ENCODE assay signal across 25 mouse cellular contexts in the genomic region with DNA sequence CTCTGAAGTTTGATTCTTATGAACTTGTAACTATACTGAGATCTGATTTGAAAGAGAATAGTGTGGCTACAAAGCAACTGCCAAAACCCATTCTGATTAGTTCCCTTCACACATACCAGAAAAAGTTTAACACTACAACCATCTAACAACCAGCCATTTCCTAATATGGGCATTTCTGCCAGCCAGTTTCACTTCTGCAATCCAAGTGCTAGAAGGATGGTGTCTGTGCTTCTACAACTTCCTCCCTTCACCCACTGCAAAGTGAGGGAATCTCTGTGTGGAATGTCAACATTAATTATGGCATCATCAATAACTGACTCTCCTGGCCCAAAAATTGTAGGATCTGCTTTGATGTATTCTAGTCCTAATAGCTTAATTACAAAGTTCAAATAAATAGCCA. TPM values are rescaled to one million over a fixed set of nuclear protein-coding genes. Genes with fewer than 3 reads are reported as not detected.
DNase-seq lines count a peak whose midpoint lies in the region; ATAC-seq and TF ChIP-seq lines count a peak whose summit lies in the region.
"Had no signal": no experiment of that assay in that cellular context is flagged by ENCODE, and none has a peak within 500 bp of the region (broad histone marks: within the 10 kb centered on the region; RNA-seq: fewer than 3 reads in every experiment).

No protein-coding gene starts in this region.

- no peak overlapping the region for H3K4me3 ChIP-seq in liver, adult 2 months (ENCODE audit: insufficient read depth, low read depth, low read length)
- no peak overlapping the region for H3K4me3 ChIP-seq in liver, postnatal 0 days (ENCODE audit: low read depth, low read length)
- H3K4me3 ChIP-seq: embryonic facial prominence, embryonic 12.5 days; erythroblast, embryonic 14.5 days; forebrain, embryonic 13.5 days; hindbrain, embryonic 13.5 days; intestine, embryonic 15.5 days; kidney, embryonic 15.5 days; liver, embryonic 15.5 days; midbrain, embryonic 13.5 days; stomach, embryonic 15.5 days had no signal

- ATAC-seq in liver, postnatal 0 days, result no peak
- peak; percentile 94 for ATAC-seq in monocyte, adult 5-6 weeks (replicated peaks; ENCODE audit: insufficient number of reproducible peaks, low FRiP score, low TSS enrichment, poor library complexity, severe bottlenecking)
- ATAC-seq in inflammation-experienced regulatory T-cells, adult 6 months, result no peak
- ATAC-seq: forebrain, embryonic 13.5 days; intestine, embryonic 15.5 days; midbrain, embryonic 13.5 days had no signal

- H3K4me2 ChIP-seq in liver, postnatal 0 days (ENCODE audit: low read depth, low read length), result no peak overlapping the region
- H3K4me2 ChIP-seq: embryonic facial prominence, embryonic 12.5 days; forebrain, embryonic 13.5 days; heart, embryonic 11.5 days; hindbrain, embryonic 13.5 days; intestine, embryonic 15.5 days; kidney, embryonic 15.5 days; liver, embryonic 15.5 days; midbrain, embryonic 13.5 days; stomach, embryonic 15.5 days had no signal

- no peaks in the 10 kb centered on the region for H3K36me3 ChIP-seq in liver, adult 2 months (ENCODE audit: control insufficient read depth, insufficient read depth, low read length)
- H3K36me3 ChIP-seq in liver, postnatal 0 days (replicated peaks; ENCODE audit: insufficient read depth, low read length), result no peaks in the 10 kb centered on the region
- H3K36me3 ChIP-seq: embryonic facial prominence, embryonic 12.5 days; hindbrain, embryonic 13.5 days; intestine, embryonic 15.5 days; kidney, embryonic 15.5 days; liver, embryonic 15.5 days; midbrain, embryonic 13.5 days; stomach, embryonic 15.5 days had no signal

- no peak for TF ChIP-seq POLR2A in liver, adult 2 months (IDR thresholded peaks at IDR 0.05; ENCODE audit: extremely low read depth, insufficient read depth, low read length)

- TF ChIP-seq CTCF in liver, adult 2 months (IDR thresholded peaks at IDR 0.05; ENCODE audit: low read depth, low read length), result no peak
- TF ChIP-seq CTCF in liver, postnatal 0 days (IDR thresholded peaks at IDR 0.05; ENCODE audit: low read depth), result no peak

- no peak overlapping the region for H3K9ac ChIP-seq in liver, adult 2 months (ENCODE audit: low read depth, low read length)
- no peak overlapping the region for H3K9ac ChIP-seq in liver, postnatal 0 days (replicated peaks)
- H3K9ac ChIP-seq: embryonic facial prominence, embryonic 12.5 days; forebrain, embryonic 13.5 days; hindbrain, embryonic 13.5 days; intestine, embryonic 15.5 days; kidney, embryonic 15.5 days; liver, embryonic 15.5 days; midbrain, embryonic 13.5 days; stomach, embryonic 15.5 days had no signal

- H3K27ac ChIP-seq in liver, adult 2 months (replicated peaks; ENCODE audit: insufficient read depth, low read depth, low read length), result no peak overlapping the region
- H3K27ac ChIP-seq in liver, postnatal 0 days (ENCODE audit: low read depth), result no peak overlapping the region
- H3K27ac ChIP-seq: embryonic facial prominence, embryonic 12.5 days; forebrain, embryonic 13.5 days; hindbrain, embryonic 13.5 days; intestine, embryonic 15.5 days; kidney, embryonic 15.5 days; liver, embryonic 15.5 days; macrophage; midbrain, embryonic 13.5 days; stomach, embryonic 15.5 days had no signal

- no peak for TF ChIP-seq EP300 in liver, postnatal 0 days (IDR thresholded peaks at IDR 0.05; ENCODE audit: low read depth)

- H3K9me3 ChIP-seq in liver, postnatal 0 days (ENCODE audit: low read length), result no peaks in the 10 kb centered on the region
- H3K9me3 ChIP-seq: embryonic facial prominence, embryonic 12.5 days; forebrain, embryonic 13.5 days; hindbrain, embryonic 13.5 days; intestine, embryonic 15.5 days; kidney, embryonic 15.5 days; liver, embryonic 15.5 days; midbrain, embryonic 13.5 days; stomach, embryonic 15.5 days had no signal

- DNase-seq in liver, adult 2 months (ENCODE audit: extremely low read depth, low read depth, low spot score), result peak; percentile 14
- no peak for DNase-seq in liver, postnatal 0 days
- peak; percentile 50 for DNase-seq in 416B (ENCODE audit: low read depth)
- DNase-seq in brain, adult 2 months (ENCODE audit: low read depth, low spot score), result peak; percentile 7
- DNase-seq in embryo, embryonic 10 days (ENCODE audit: low spot score), result no peak
- no peak for DNase-seq in gastrocnemius, postnatal 14 days
- DNase-seq: adrenal gland, adult 8-10 months; cerebellum, adult 9-10 months; gastrocnemius, postnatal 25 days; heart, postnatal 10 days; layer of hippocampus, postnatal 36 days; thymus, adult 2 months had no signal

- H3K79me2 ChIP-seq in liver, adult 2 months (ENCODE audit: control insufficient read depth, insufficient read depth, low read length), result no peaks in the 10 kb centered on the region

- intact Hi-C loops in gastrocnemius, postnatal 14 days (cut with DNase I; ENCODE audit: low total_unique reads), result no loop called here

- H3K27me3 ChIP-seq in liver, adult 2 months (ENCODE audit: control insufficient read depth, insufficient read depth, low read length), result no peaks in the 10 kb centered on the region
- H3K27me3 ChIP-seq in liver, postnatal 0 days (ENCODE audit: insufficient read depth, low read length), result no peaks in the 10 kb centered on the region
- H3K27me3 ChIP-seq: embryonic facial prominence, embryonic 12.5 days; hindbrain, embryonic 13.5 days; intestine, embryonic 15.5 days; kidney, embryonic 15.5 days; liver, embryonic 15.5 days; midbrain, embryonic 13.5 days; stomach, embryonic 15.5 days had no signal

- H3K4me1 ChIP-seq in liver, adult 2 months (ENCODE audit: control insufficient read depth, insufficient read depth, low read length), result no peaks in the 10 kb centered on the region
- H3K4me1 ChIP-seq in liver, postnatal 0 days (ENCODE audit: insufficient read depth), result no peaks in the 10 kb centered on the region
- H3K4me1 ChIP-seq: embryonic facial prominence, embryonic 12.5 days; forebrain, embryonic 13.5 days; hindbrain, embryonic 13.5 days; intestine, embryonic 15.5 days; kidney, embryonic 15.5 days; liver, embryonic 15.5 days; midbrain, embryonic 13.5 days; stomach, embryonic 15.5 days had no signal

RNA-seq across cellular contexts. Expression of a gene that starts 17.7 kb away (rescaled TPM):
- total RNA-seq in liver, adult 2 months (2014; rRNA removed), result 0.83 and 1.5 TPM in 2 replicates
- polyA plus RNA-seq in liver, adult 2 months (2012; rRNA removed), result 2.4 and 2.8 TPM in 2 replicates
- polyA plus RNA-seq in liver, postnatal 0 days (2015; fragmentation: Nextera tagmentation; extraction: Ambion mirVana), result 4.6 and 4.7 TPM in 2 replicates
- 9.1 to 26.5 TPM (median 10.0 TPM) in 3 replicates for total RNA-seq in monocyte, adult 5-6 weeks (2017)
- 1 to 10 TPM; 1.2 to 2.0 TPM for total RNA-seq in gastrocnemius, postnatal 14 days (2021)
- 10 to 100 TPM; 12.8 to 26.9 (median 20.9) TPM for polyA plus RNA-seq in inflammation-experienced regulatory T-cells, adult 6 months (2017; shearing (Covaris generic))

RNA-seq across cellular contexts. Expression of a gene that starts 56.5 kb away (rescaled TPM):
- 9.8 and 14.0 TPM in 2 replicates for total RNA-seq in liver, adult 2 months (2014; rRNA removed)
- polyA plus RNA-seq in liver, adult 2 months (2012; rRNA removed), result 90.8 and 105 TPM in 2 replicates
- polyA plus RNA-seq in liver, postnatal 0 days (2015; fragmentation: Nextera tagmentation; extraction: Ambion mirVana), result 51.2 and 51.4 TPM in 2 replicates
- 10.9 to 35.9 TPM (median 17.3 TPM) in 3 replicates for total RNA-seq in monocyte, adult 5-6 weeks (2017)
- 10 to 100 TPM; 52.3 to 55.3 TPM for total RNA-seq in gastrocnemius, postnatal 14 days (2021)
- 100 to 1,000 TPM; 113 to 167 (median 131) TPM for polyA plus RNA-seq in inflammation-experienced regulatory T-cells, adult 6 months (2017; shearing (Covaris generic))

Comparison
In these comparisons a context has a peak if more than half of its experiments do, and no peak if none do; other contexts are left out.
1. DNase-seq: peak in liver, adult 2 months (single experiment), 416B (single experiment) and brain, adult 2 months (single experiment); none in liver, postnatal 0 days (single experiment), embryo, embryonic 10 days (single experiment) and gastrocnemius, postnatal 14 days (single experiment).